Comparison of ENCODE assay signal across 8 mouse cellular contexts in the genomic region with DNA sequence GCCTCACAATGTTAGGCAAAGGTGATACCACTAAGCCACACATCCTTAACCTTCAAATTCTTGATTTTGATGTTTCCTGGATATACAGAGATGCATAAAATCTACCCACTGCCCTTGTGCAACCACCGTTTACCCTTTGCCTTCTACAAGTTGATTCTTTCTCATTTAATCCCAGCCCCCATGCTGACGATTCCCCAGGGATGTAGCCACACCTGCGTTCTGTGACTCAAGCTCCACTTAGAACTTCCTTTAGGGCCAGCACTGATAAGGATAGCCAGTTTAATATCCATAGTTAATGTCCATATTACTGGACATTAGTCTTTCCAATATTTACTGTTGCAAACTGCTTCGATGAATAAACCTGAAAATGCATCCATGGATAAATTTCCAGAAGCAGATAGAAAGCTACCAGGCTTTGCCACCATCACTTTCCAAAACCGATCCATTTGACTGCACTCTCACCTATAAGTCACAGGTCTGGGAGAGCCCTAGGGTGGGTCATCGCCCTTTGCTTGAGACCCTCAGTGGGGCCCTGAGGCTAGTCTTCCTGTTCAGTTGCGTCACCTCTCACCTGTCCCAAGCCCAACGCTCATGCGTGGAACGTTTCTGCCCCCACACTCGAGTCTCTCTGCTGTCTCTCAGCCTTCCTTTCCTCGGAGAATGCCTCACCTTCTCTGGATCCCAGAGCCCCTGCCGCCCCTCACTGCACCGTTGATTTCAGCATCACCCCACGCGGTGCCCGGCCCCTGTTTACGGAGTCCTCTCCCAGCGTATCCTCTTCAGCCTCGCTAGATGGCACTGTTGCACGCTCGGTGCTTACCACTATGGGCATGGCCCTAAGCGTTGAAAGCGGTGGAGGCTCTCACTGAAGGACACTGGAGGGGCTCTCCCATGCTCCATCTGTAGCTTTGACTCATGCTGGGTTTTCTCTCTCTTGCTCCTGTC. TPM values are rescaled to one million over a fixed set of nuclear protein-coding genes. Genes with fewer than 3 reads are reported as not detected.
DNase-seq lines count a peak whose midpoint lies in the region; ATAC-seq lines count a peak whose summit lies in the region.

No protein-coding gene starts in this region.

- H3K27me3 ChIP-seq in hindbrain, embryonic 11.5 days (ENCODE audit: control insufficient read depth, insufficient read depth, low read length), result no peaks in the 10 kb centered on the region

- H3K4me2 ChIP-seq in hindbrain, embryonic 11.5 days (replicated peaks; ENCODE audit: low read depth, low read length), result peak overlapping the region; percentile 95

- DNase-seq in R1 (ENCODE audit: low read depth, low spot score), result peak; percentile 87
- peak; percentile 62 for DNase-seq in cerebellum, adult 9-10 months
- DNase-seq in hindbrain, embryonic 11.5 days (ENCODE audit: low spot score), result peak; percentile 93
- peak; percentile 65 to 76 for DNase-seq in layer of hippocampus, postnatal 25 days (ENCODE audit: extremely low spot score in 1 of 2, low spot score in 1 of 2)
- peak; percentile 82 for DNase-seq in lung, postnatal 25 days (ENCODE audit: low spot score)
- DNase-seq in retina, postnatal 7 days (ENCODE audit: low read depth, low spot score), result peak; percentile 79
- DNase-seq in urinary bladder, adult 2 months (ENCODE audit: low spot score), result peak; percentile 64

- 9% methylated on average over 24 of the region's 24 CpGs for WGBS in hindbrain, embryonic 11.5 days

- H3K4me3 ChIP-seq in hindbrain, embryonic 11.5 days (ENCODE audit: low read depth, low read length), result peak overlapping the region; percentile 85

- peak; percentile 92 for ATAC-seq in frontal cortex, adult (ENCODE audit: low TSS enrichment)
- peak; percentile 69 for ATAC-seq in hindbrain, embryonic 11.5 days (ENCODE audit: low FRiP score)

- H3K4me1 ChIP-seq in hindbrain, embryonic 11.5 days (replicated peaks; ENCODE audit: control insufficient read depth, insufficient read depth, low read length), result 0 out of 2 replicates have a peak, but pooled peaks cover 3% of the 10 kb centered on the region

- H3K27ac ChIP-seq in hindbrain, embryonic 11.5 days (ENCODE audit: low read depth, low read length), result no peak overlapping the region

- H3K9ac ChIP-seq in hindbrain, embryonic 11.5 days (ENCODE audit: low read depth, low read length), result peak overlapping the region; percentile 50

- no peaks in the 10 kb centered on the region for H3K36me3 ChIP-seq in hindbrain, embryonic 11.5 days (ENCODE audit: control insufficient read depth, insufficient read depth, low read length)

- H3K9me3 ChIP-seq in hindbrain, embryonic 11.5 days (ENCODE audit: control insufficient read depth, low read length), result no peaks in the 10 kb centered on the region

RNA-seq across cellular contexts. Expression of a gene that starts 1.1 kb away (rescaled TPM):
- polyA plus RNA-seq in hindbrain, embryonic 11.5 days (2014; fragmentation: Nextera tagmentation; extraction: Ambion mirVana), result 97.2 and 100 TPM in 2 replicates
- 1 to 10 TPM in 1 of 2 experiments, under 1 TPM in 1; 0.85 to 2.6 TPM for total RNA-seq in layer of hippocampus, postnatal 25 days (2021)
- 12.8 and 13.4 TPM in 2 replicates for polyA plus RNA-seq in urinary bladder, adult 2 months (2012; rRNA removed)

RNA-seq across cellular contexts. Expression of a gene that starts 33.3 kb away (rescaled TPM):
- 1,024 and 1,073 TPM in 2 replicates for polyA plus RNA-seq in hindbrain, embryonic 11.5 days (2014; fragmentation: Nextera tagmentation; extraction: Ambion mirVana)
- 1,000 to 10,000 TPM; 1,278 to 1,525 TPM for total RNA-seq in layer of hippocampus, postnatal 25 days (2021)
- polyA plus RNA-seq in urinary bladder, adult 2 months (2012; rRNA removed), result 6,512 and 6,766 TPM in 2 replicates
